Mouse (Mus musculus) layer of hippocampus, adult 11-12 months (tissue): ENCODE results near the gene Nlrp6.
"Not testable (repeated sequence)": the region's sequence is repeated elsewhere in the genome, so short reads cannot be mapped to it uniquely, and the experiment has no call there.

Experiments used
- DNase-seq: peaks from one replicate; pipeline ENCODE4 v3.0.0; 2022; ENCODE audit warnings: low spot score

Nlrp6 gene

GRCm38 (mm10) chr7:140920418-140921029 lies at the start of gene Nlrp6:
Nlrp6 (plus strand) TSS chr7:140920902.
- no peak for DNase-seq

- no peak for DNase-seq
Measured at GRCm38 (mm10) chr7:140874224-140874623, 46.5 kb upstream of the Nlrp6 start.

- DNase-seq, result no peak
Measured at GRCm38 (mm10) chr7:140877364-140877763, 43.3 kb upstream of the Nlrp6 start.

GRCm38 (mm10) chr7:140879355-140879754 lies 41.3 kb upstream of the Nlrp6 start:
- no peak for DNase-seq

GRCm38 (mm10) chr7:140880419-140880818 lies 40.3 kb upstream of the Nlrp6 start:
- DNase-seq, result no peak

GRCm38 (mm10) chr7:140880865-140881515 lies 39.7 kb upstream of the Nlrp6 start:
- no peak for DNase-seq

GRCm38 (mm10) chr7:140881696-140882468 lies 38.8 kb upstream of the Nlrp6 start, which contains the start of the genes Psmd13 and Sirt3:
Psmd13 (plus strand) TSS chr7:140881968.
Sirt3 (minus strand) TSS chr7:140882309.
- peak; percentile 95 for DNase-seq

- DNase-seq, result no peak
Measured at GRCm38 (mm10) chr7:140882469-140882803, 38.3 kb upstream of the Nlrp6 start.

- not testable (repeated sequence) for DNase-seq
Measured at GRCm38 (mm10) chr7:140890636-140891035, 30.1 kb upstream of the Nlrp6 start.

GRCm38 (mm10) chr7:140894031-140894430 lies 26.7 kb upstream of the Nlrp6 start:
- DNase-seq, result no peak

GRCm38 (mm10) chr7:140894611-140895010 lies 26.1 kb upstream of the Nlrp6 start:
- DNase-seq, result no peak

- DNase-seq, result no peak
Measured at GRCm38 (mm10) chr7:140897863-140898262, 22.8 kb upstream of the Nlrp6 start.

GRCm38 (mm10) chr7:140899121-140899520 lies 21.6 kb upstream of the Nlrp6 start:
- no peak for DNase-seq

- DNase-seq, result no peak
Measured at GRCm38 (mm10) chr7:140900220-140900619, 20.5 kb upstream of the Nlrp6 start, which contains the start of gene Cox8b. Cox8b (minus strand) TSS chr7:140900446.

GRCm38 (mm10) chr7:140902036-140902875 lies 18.4 kb upstream of the Nlrp6 start:
- DNase-seq, result no peak

GRCm38 (mm10) chr7:140903212-140903611 lies 17.5 kb upstream of the Nlrp6 start:
- DNase-seq, result peak; percentile 79

- DNase-seq, result no peak
Measured at GRCm38 (mm10) chr7:140905642-140906081, 15.0 kb upstream of the Nlrp6 start.

GRCm38 (mm10) chr7:140907131-140907530 lies 13.6 kb upstream of the Nlrp6 start:
- no peak for DNase-seq

GRCm38 (mm10) chr7:140907697-140908096 lies 13.0 kb upstream of the Nlrp6 start:
- DNase-seq, result no peak

GRCm38 (mm10) chr7:140908181-140908580 lies 12.5 kb upstream of the Nlrp6 start:
- no peak for DNase-seq

GRCm38 (mm10) chr7:140908634-140909107 lies 12.0 kb upstream of the Nlrp6 start:
- peak; percentile 65 for DNase-seq

- DNase-seq, result no peak
Measured at GRCm38 (mm10) chr7:140912293-140912692, 8.4 kb upstream of the Nlrp6 start.
